Mouse (Mus musculus): ENCODE results near the gene Slc26a8.

The Slc26a8 gene

GRCm38 (mm10) chr17:28590596-28590995 lies 99.4 kb downstream of the Slc26a8 start:
- DNase-seq, result no peak

- no peak for DNase-seq
These were observed 101.4 kb downstream of the Slc26a8 start for GRCm38 (mm10) chr17:28588591-28588990.

Data from thymus, postnatal 36 days (tissue).